Mouse (Mus musculus) spleen, adult 2 months (tissue): ENCODE data around the gene Thop1. TPM values are rescaled to one million over a fixed set of nuclear protein-coding genes. Genes with fewer than 3 reads are reported as not detected.
A peak's percentile ranks its signal among the peaks of the same experiment; 100 is the strongest.

Experiments used
- DNase-seq, 2 experiments: peaks; one replicate each; pipeline versions ENCODE4 v3.0.0 to v3.0.0-alpha.2; 2012 to 2021; ENCODE audit warnings: low spot score in 2 of 2, low read depth in 1 of 2
- H3K27ac ChIP-seq: fragments of 200-500 bp; 2 replicates; pipeline ENCODE4 v1.5.1; 2012; ENCODE audit warnings: low read length, inconsistent platforms; ENCODE audit not compliant: insufficient read depth
- H3K27me3 ChIP-seq: fragments of 200-500 bp; 2 replicates; pipeline ENCODE4 v1.6.1; 2012; ENCODE audit warnings: mild to moderate bottlenecking, moderate library complexity, low read length, inconsistent platforms; ENCODE audit not compliant: control insufficient read depth, insufficient read depth
- H3K36me3 ChIP-seq: fragments of 200-500 bp; 2 replicates; pipeline ENCODE4 v1.6.1; 2012; ENCODE audit warnings: mild to moderate bottlenecking, low read length, inconsistent platforms; ENCODE audit not compliant: control insufficient read depth, insufficient read depth
- H3K4me1 ChIP-seq: fragments of 200-500 bp; 2 replicates; pipeline ENCODE4 v1.6.1; 2011; ENCODE audit warnings: inconsistent platforms; ENCODE audit not compliant: control insufficient read depth, insufficient read depth, insufficient read length
- H3K4me3 ChIP-seq: fragments of 200-500 bp; 2 replicates; pipeline ENCODE4 v1.5.1; 2011; ENCODE audit warnings: mild to moderate bottlenecking, inconsistent platforms; ENCODE audit not compliant: insufficient read depth, insufficient read length; ENCODE audit errors: extremely low read depth
- CTCF ChIP-seq: fragments of 200-500 bp; IDR thresholded peaks from 2 replicates; pipeline ENCODE4 v1.5.1; 2011; ENCODE audit warnings: mild to moderate bottlenecking, inconsistent platforms; ENCODE audit not compliant: insufficient read depth, insufficient read length, insufficient replicate concordance; ENCODE audit errors: extremely low read depth
- POLR2A ChIP-seq: fragments of 200-500 bp; IDR thresholded peaks from 2 replicates; pipeline ENCODE4 v1.6.1; 2011; ENCODE audit warnings: low read depth, low read length, inconsistent platforms
- WGBS: fragments of 180-500 bp; shearing (Covaris S2); methylation state at CpG from one replicate; pipeline ENCODE4 v1.1.7; 2018; 5-methylcytosine and 5-hydroxymethylcytosine counted together
- polyA plus RNA-seq: library from polyadenylated mRNA; depleted of rRNA; stranded (reverse); fragments of >200 nt; gene quantifications from 2 replicates; pipeline ENCODE4 v1.2.3, GENCODE M21; 2012

Thop1 gene
- polyA plus RNA-seq, 1 experiment = 17.9 TPM

DNA sequence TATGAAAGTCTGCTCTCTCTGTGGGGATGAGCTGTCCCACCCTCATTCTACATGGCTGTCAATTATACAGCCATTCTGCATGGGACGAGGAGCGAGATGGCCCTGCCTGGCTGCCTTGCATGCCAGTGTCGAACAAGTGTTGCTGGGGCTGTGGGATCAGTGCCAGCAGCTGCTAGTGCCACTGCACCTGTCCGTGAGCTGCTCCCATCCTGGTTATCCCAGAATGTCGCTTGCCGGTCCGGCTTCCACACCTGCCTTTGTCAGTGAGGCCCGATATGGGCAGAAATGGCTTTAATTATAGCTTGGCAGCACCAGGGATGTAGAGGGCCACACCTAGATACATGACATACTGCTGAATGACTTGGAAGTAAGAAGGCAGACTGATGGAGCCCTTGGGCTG, 2.5 kb downstream of the Thop1 start:
- Histone ChIP-seq H3K4me3 (no peak overlapping the region), H3K4me1 (peaks cover 8% of the 10 kb centered on the region; the same call in 1 of the 2 replicates), H3K27ac (no peak overlapping the region), H3K36me3 (no peaks in the 10 kb centered on the region), H3K27me3 (no peaks in the 10 kb centered on the region)
- no peak for TF ChIP-seq POLR2A
- no peak for TF ChIP-seq CTCF
- WGBS = 93% methylated on average over 8 of the region's 8 CpGs
- DNase-seq = no peak

DNA sequence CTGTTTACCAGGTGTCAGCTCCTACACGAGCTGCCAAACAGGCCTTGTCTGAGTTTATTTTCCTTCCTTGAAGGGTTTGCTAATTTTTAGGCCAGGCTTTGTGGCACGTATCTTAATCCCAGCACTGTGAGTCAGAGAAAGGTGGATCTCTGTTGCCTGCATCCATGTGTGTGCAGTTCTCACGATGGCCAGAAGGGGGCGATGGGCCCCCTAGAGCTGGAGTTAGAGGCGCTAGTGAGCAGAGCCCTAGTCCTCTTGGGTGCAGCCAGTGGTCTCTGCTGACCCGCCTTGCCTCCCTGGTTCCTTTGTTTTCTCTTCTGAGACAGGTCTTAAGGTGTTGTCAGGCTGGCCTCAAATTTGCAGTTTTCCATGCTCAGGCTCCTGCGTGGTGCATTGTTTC, 3.6 kb downstream of the Thop1 start:
- H3K4me3 ChIP-seq = no peak overlapping the region
- H3K4me1 ChIP-seq = peaks cover 8% of the 10 kb centered on the region; the same call in 1 of the 2 replicates
- no peaks in the 10 kb centered on the region for H3K27me3 ChIP-seq
- no peaks in the 10 kb centered on the region for H3K36me3 ChIP-seq
- WGBS = 71% methylated on average over 7 of the region's 7 CpGs
- H3K27ac ChIP-seq = no peak overlapping the region
- DNase-seq = no peak
- TF ChIP-seq POLR2A (no peak), CTCF (peak; percentile 46; the same call in 1 of the 2 replicates)

DNA sequence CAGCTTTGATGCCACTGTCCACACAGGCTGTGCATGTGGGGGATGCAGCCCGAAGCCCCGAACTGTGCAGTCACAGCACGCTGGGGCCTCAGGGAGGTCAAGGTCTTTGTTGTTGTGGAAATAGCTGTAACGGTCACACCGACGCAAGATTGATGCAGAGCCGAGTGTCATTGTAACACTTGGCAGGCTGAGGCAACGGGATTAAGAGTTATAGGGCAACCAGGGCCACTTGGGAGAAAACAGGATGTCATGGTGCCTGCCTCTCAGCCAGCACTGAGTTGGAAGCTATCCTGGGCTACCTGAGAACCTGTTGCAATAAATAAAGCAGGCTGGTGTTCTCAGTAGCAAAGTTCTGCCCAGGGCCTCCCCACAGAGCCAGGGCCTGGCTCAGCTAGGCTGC, 5.9 kb downstream of the Thop1 start:
- TF ChIP-seq CTCF (no peak), POLR2A (no peak)
- no peaks in the 10 kb centered on the region for H3K36me3 ChIP-seq
- DNase-seq = no peak
- H3K27ac ChIP-seq = no peak overlapping the region
- H3K4me3 ChIP-seq = no peak overlapping the region
- H3K4me1 ChIP-seq = no peaks in the 10 kb centered on the region; the same call in 1 of the 2 replicates
- H3K27me3 ChIP-seq = no peaks in the 10 kb centered on the region
- WGBS = 46% methylated on average over 8 of the region's 8 CpGs

DNA sequence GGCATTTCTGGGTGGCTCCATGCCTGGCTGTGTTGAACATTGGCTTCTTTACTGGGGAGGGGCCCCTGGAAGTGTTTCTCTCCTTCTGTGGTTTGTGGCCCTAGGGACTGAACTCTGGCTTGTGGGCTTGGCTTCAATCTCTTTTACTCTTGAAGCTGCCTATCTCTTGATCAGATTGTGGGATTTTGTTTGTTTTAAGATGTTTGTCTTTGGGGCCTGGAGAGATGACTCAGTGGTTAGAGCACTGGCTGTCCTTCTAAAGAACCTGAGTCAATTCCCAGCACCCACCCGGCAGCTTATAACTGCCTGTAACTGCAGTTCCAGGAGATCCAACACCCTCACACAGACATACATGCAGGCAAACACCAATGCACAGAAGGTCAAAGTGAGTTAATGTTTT, 6.5 kb downstream of the Thop1 start:
- Histone ChIP-seq H3K36me3 (peaks cover 1% of the 10 kb centered on the region; the same call in 1 of the 2 replicates), H3K27ac (no peak overlapping the region), H3K27me3 (no peaks in the 10 kb centered on the region), H3K4me3 (no peak overlapping the region), H3K4me1 (no peaks in the 10 kb centered on the region; the same call in 1 of the 2 replicates)
- no peak for DNase-seq
- TF ChIP-seq POLR2A (no peak), CTCF (no peak)
- 94% methylated on average over 1 of the region's 1 CpGs for WGBS

DNA sequence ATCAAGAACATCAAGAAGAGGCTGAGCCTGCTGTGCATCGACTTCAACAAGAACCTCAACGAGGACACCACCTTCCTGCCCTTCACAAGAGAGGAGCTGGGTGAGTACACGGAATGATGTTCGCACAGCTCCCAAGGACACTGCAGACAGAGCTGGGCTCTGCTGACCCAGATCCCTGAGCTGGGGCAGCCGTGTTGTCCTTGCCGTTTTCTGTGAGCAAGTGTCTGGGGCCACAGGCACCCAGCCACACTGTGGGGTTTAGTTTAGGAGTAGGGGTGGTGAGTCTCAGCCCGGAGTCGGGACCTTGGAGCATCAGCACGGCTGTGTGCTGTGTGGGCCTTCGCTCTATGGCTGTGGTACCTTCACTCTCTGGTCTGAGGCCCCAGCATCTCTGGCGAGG, 8.1 kb downstream of the Thop1 start:
- H3K27ac ChIP-seq = no peak overlapping the region
- WGBS = 86% methylated on average over 11 of the region's 11 CpGs
- no peak for DNase-seq

DNA sequence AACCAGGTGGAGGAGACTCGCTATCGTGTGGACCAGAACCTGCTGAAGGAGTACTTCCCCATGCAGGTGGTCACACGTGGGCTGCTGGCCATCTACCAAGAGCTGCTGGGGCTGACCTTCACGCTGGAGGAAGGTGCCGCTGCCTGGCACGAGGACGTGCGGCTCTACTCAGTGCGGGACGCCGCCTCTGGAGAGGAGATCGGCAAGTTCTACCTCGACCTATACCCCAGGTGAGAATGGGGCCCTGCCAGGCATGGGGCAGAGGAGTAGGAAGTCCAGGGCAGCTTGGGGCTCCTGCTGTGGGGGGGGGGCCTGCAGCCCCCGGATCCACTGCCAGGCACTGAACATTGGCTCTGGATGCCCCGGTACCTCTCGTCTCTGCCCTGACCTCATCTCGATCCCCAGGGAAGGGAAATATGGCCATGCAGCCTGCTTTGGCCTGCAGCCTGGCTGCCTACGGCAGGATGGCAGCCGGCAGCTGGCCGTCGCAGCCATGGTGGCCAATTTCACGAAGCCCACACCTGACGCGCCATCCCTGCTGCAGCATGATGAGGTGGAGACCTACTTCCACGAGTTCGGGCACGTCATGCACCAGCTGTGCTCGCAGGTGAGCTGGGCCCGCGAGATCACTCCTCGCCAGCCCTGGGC, 10.3 kb downstream of the Thop1 start:
- Histone ChIP-seq H3K27ac (no peak overlapping the region), H3K4me1 (no peaks in the 10 kb centered on the region; the same call in 1 of the 2 replicates), H3K36me3 (peaks cover 1% of the 10 kb centered on the region; the same call in 1 of the 2 replicates), H3K4me3 (no peak overlapping the region), H3K27me3 (no peaks in the 10 kb centered on the region)
- TF ChIP-seq POLR2A (no peak), CTCF (no peak)
- no peak for DNase-seq
- 96% methylated on average over 31 of the region's 31 CpGs for WGBS

More for the DNA sequence above, 8.1 kb downstream of the Thop1 start:
- H3K4me3 ChIP-seq = no peak overlapping the region
- peaks cover 1% of the 10 kb centered on the region; the same call in 1 of the 2 replicates for H3K36me3 ChIP-seq
- no peaks in the 10 kb centered on the region; the same call in 1 of the 2 replicates for H3K4me1 ChIP-seq
- no peaks in the 10 kb centered on the region for H3K27me3 ChIP-seq
- no peak for TF ChIP-seq CTCF
- no peak for TF ChIP-seq POLR2A
